In the genomic region with DNA sequence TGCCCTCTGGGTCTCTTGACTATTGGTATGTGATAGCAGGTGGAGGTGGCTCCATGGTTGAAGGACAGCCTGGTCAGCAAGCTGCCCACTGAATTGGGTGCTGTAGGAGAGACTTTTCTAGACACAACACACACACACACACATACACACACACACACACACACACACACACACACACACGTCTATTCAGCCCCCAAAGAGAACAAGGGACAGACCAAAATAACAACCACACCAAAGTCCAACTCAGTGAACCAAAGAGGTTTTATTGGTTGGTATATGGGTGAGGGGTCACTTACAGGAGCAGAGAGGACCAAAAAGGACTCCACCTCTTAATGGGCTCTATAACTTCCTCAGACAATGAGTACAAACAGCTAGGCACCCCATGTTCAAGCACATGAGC, we compare ENCODE assay signal across 20 mouse cellular contexts.
"Had no signal": no experiment of that assay in that cellular context is flagged by ENCODE, and none has a peak within 500 bp of the region (broad histone marks: within the 10 kb centered on the region; RNA-seq: fewer than 3 reads in every experiment).

No protein-coding gene starts in this region.

- H3K4me1 ChIP-seq: megakaryocyte, embryonic 14.5 days; midbrain, embryonic 10.5 days; midbrain, embryonic 13.5 days; stomach, embryonic 15.5 days had no signal

- H3K9me3 ChIP-seq: liver, embryonic 13.5 days; midbrain, embryonic 10.5 days; midbrain, embryonic 13.5 days; neural tube, embryonic 13.5 days; stomach, embryonic 15.5 days had no signal

- DNase-seq: layer of hippocampus, postnatal 36 days; liver, embryonic 13.5 days; lung, embryonic 14.5 days; lung, postnatal 36 days; retina, postnatal 1 day; right cerebral cortex, postnatal 25 days; spleen, adult 18-20 months; thymus, postnatal 25 days had no signal

- H3K4me3 ChIP-seq: left cerebral cortex, adult 2 months; liver, embryonic 13.5 days; megakaryocyte, embryonic 14.5 days; midbrain, embryonic 10.5 days; midbrain, embryonic 13.5 days; myocyte; neural tube, embryonic 13.5 days; stomach, embryonic 15.5 days had no signal

- H3K27ac ChIP-seq: hindbrain, postnatal 0 days; left cerebral cortex, adult 2 months; liver, embryonic 13.5 days; midbrain, embryonic 10.5 days; midbrain, embryonic 13.5 days; neural tube, embryonic 13.5 days; stomach, embryonic 15.5 days had no signal

- H3K36me3 ChIP-seq: liver, embryonic 13.5 days; midbrain, embryonic 10.5 days; midbrain, embryonic 13.5 days; neural tube, embryonic 13.5 days; stomach, embryonic 15.5 days had no signal

- H3K9ac ChIP-seq: liver, embryonic 13.5 days; lung, embryonic 14.5 days; midbrain, embryonic 13.5 days; neural tube, embryonic 13.5 days; stomach, embryonic 15.5 days had no signal

- H3K27me3 ChIP-seq: liver, embryonic 13.5 days; midbrain, embryonic 13.5 days; neural tube, embryonic 13.5 days; stomach, embryonic 15.5 days had no signal

- ATAC-seq: hindbrain, postnatal 0 days; inflammation-experienced regulatory T-cells, adult 6 months; intestine, embryonic 16.5 days; lung, postnatal 0 days; midbrain, embryonic 13.5 days; midbrain, embryonic 16.5 days had no signal

- H3K4me2 ChIP-seq: liver, embryonic 13.5 days; lung, embryonic 14.5 days; midbrain, embryonic 13.5 days; neural tube, embryonic 13.5 days; stomach, embryonic 15.5 days had no signal
